Mouse (Mus musculus): ENCODE data around the gene Upp1. TPM values are rescaled to one million over a fixed set of nuclear protein-coding genes. Genes with fewer than 3 reads are reported as not detected.
"Not testable (repeated sequence)": the region's sequence is repeated elsewhere in the genome, so short reads cannot be mapped to it uniquely, and the experiment has no call there.

Upp1 gene
- total RNA-seq, 2 experiments from 2014 or later, result 25.4 to 26.5 TPM

DNA sequence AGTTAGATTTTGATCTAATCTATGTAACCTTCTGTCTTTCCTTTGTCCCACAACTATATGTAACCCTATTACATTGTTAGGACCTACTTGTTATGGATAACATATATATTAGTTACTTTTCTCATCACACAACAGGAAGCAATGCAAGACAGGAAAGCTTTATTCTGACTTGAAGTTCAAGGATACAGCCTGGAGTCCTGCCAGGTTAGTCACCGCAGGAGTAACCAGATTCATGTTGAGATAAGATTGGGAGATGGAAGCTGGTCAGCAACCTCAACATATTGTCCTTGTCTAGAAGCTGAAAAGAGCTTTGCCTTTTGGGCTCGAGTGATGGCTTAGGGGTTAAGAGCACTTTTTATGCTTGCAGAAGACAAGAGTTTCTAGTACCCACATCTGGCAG lies 30.3 kb downstream of the Upp1 start:
- intact Hi-C loops (cut with DNase I), result no loop called here
- DNase-seq, result no peak

- intact Hi-C loops (cut with DNase I); DNase-seq: not testable (repeated sequence)
Observed at GRCm38 (mm10) chr11:9150403-9150802, 32.5 kb downstream of the Upp1 start.

- intact Hi-C loops (cut with DNase I), result no loop called here
- no peak for DNase-seq
Observed at GRCm38 (mm10) chr11:9159953-9160352, 42.0 kb downstream of the Upp1 start.

GRCm38 (mm10) chr11:9167331-9167730 lies 49.4 kb downstream of the Upp1 start:
- DNase-seq, result no peak
- intact Hi-C loops (cut with DNase I), result no loop called here

DNA sequence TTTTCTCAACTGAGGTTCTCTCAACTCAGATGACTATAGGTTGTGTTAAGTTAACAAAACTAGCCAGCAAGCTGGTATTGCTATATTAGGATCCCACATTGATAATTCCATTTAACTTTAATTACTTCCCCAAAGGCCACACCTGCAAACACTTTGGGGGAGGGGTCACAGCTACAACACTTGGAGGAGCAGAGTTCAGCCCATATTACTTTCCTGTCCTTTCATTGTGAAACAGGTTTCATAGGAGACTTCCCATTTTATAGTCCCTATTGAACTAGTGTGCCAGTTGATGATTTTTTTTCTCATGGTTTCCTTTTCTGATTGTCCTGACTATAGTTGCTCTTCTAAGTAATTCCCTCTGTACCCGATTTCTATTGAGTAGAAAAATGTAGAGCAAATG lies 63.6 kb downstream of the Upp1 start:
- intact Hi-C loops (cut with DNase I), result no loop called here
- DNase-seq, result no peak

Other genes with a start within 250 kb of the Upp1 start
- not detected for gene Pkd1l1, start 144.8 kb upstream of the Upp1 start, total RNA-seq (2021)
- 10 to 100 TPM; 11.3 to 16.1 TPM for gene Hus1, start 106.9 kb upstream of the Upp1 start, total RNA-seq (2021)
- gene Gm11992, start 69.5 kb upstream of the Upp1 start, total RNA-seq (2021), result 1 to 10 TPM; 2.2 to 2.6 TPM
- 1 to 10 TPM; 4.8 to 5.5 TPM for gene Sun3, start 69.1 kb upstream of the Upp1 start, total RNA-seq (2021)
- not detected for gene Abca13, start 73.8 kb downstream of the Upp1 start, total RNA-seq (2021)

Data from heart, postnatal 10 days (tissue).